In the genomic region with DNA sequence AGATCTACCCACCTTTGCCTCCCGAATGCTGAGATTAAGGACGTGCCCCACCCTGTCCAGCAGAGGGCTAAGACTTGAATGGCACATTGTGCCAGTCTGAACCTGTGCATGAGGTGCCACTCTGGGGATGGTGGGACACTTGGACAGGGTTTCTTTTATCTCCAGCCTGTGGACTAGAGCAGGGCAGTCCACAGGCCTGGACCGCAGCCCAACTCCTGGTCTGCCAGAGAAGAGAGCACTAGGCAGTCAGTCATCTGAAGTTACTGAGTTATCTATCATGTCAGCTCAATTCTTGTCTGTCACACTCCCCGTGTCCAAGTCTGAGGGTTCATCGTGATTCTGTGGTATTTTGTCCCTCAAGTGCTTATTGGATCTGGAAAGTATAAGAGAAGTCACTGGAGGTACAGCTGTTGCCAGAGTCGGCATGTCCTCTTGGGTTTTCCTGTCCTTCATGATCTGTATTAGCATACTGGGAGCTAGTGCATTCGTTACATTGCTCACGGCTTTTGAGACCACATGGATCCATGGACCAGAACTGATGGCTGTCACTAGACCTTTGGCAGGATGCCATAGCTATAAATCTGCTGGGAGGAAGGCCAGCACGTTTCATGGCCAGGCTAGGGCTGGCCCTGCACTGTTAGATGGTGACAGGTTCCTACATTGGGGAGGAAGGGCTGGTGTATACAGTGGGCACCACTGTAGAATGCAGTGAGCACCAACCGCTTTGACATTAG, we compare ENCODE assay signal across 16 mouse cellular contexts. TPM values are rescaled to one million over a fixed set of nuclear protein-coding genes. Genes with fewer than 3 reads are reported as not detected.
DNase-seq lines count a peak whose midpoint lies in the region; ATAC-seq and TF ChIP-seq lines count a peak whose summit lies in the region.
"Had no signal": no experiment of that assay in that cellular context is flagged by ENCODE, and none has a peak within 500 bp of the region (broad histone marks: within the 10 kb centered on the region; RNA-seq: fewer than 3 reads in every experiment).

No protein-coding gene starts in this region.

- no peak overlapping the region for H3K4me3 ChIP-seq in hindbrain, embryonic 14.5 days (replicated peaks; ENCODE audit: low read length)
- no peak overlapping the region for H3K4me3 ChIP-seq in hindbrain, embryonic 16.5 days (ENCODE audit: low read length)
- no peak overlapping the region for H3K4me3 ChIP-seq in MEL (ENCODE audit: control insufficient read depth in 1 of 2, insufficient read depth in 1 of 2, low read depth in 2 of 2, low read length in 2 of 2)
- no peak overlapping the region for H3K4me3 ChIP-seq in kidney, embryonic 16.5 days (ENCODE audit: low read length)
- H3K4me3 ChIP-seq: forebrain, embryonic 12.5 days; neural tube, embryonic 15.5 days had no signal

- no peak for TF ChIP-seq RAD21 in MEL (IDR thresholded peaks at IDR 0.05; ENCODE audit: low read depth, low read length)

- no peaks in the 10 kb centered on the region for H3K9me3 ChIP-seq in hindbrain, embryonic 14.5 days (ENCODE audit: control insufficient read depth, low read length)
- no peaks in the 10 kb centered on the region for H3K9me3 ChIP-seq in hindbrain, embryonic 16.5 days (ENCODE audit: control insufficient read depth, low read length)
- no peaks in the 10 kb centered on the region for H3K9me3 ChIP-seq in MEL (replicated peaks; ENCODE audit: insufficient read depth, low read length)
- no peaks in the 10 kb centered on the region for H3K9me3 ChIP-seq in kidney, embryonic 16.5 days (ENCODE audit: low read length)
- H3K9me3 ChIP-seq: forebrain, embryonic 12.5 days; neural tube, embryonic 15.5 days had no signal

- H3K79me2 ChIP-seq in MEL (ENCODE audit: control insufficient read depth, insufficient read depth, low read length, poor library complexity) = no peaks in the 10 kb centered on the region

- no peaks in the 10 kb centered on the region for H3K27me3 ChIP-seq in hindbrain, embryonic 14.5 days (ENCODE audit: control insufficient read depth, insufficient read depth, low read length)
- no peaks in the 10 kb centered on the region for H3K27me3 ChIP-seq in hindbrain, embryonic 16.5 days (replicated peaks; ENCODE audit: control insufficient read depth, insufficient read depth, low read length)
- H3K27me3 ChIP-seq in MEL (ENCODE audit: control insufficient read depth in 1 of 2, insufficient read depth in 2 of 2, low read length in 2 of 2) = no peaks in the 10 kb centered on the region
- H3K27me3 ChIP-seq in kidney, embryonic 16.5 days (ENCODE audit: insufficient read depth, low read length) = no peaks in the 10 kb centered on the region
- H3K27me3 ChIP-seq: neural tube, embryonic 15.5 days had no signal

- no peak; the same call in 1 of the 2 replicates for ATAC-seq in hindbrain, embryonic 14.5 days (ENCODE audit: low FRiP score)
- ATAC-seq in hindbrain, embryonic 16.5 days = no peak
- peak; percentile 67 for ATAC-seq in kidney, embryonic 16.5 days (ENCODE audit: low FRiP score, low TSS enrichment)
- ATAC-seq in megakaryocyte, adult 5-6 weeks (ENCODE audit: poor library complexity, severe bottlenecking) = no peak
- ATAC-seq: inflammation-experienced regulatory T-cells, adult 6 months had no signal

- TF ChIP-seq EP300 in MEL (IDR thresholded peaks at IDR 0.05; ENCODE audit: low read depth in 1 of 2, low read length in 2 of 2) = no peak

- H3K4me2 ChIP-seq in hindbrain, embryonic 14.5 days (replicated peaks) = no peak overlapping the region
- H3K4me2 ChIP-seq in hindbrain, embryonic 16.5 days (ENCODE audit: low read length) = no peak overlapping the region
- no peak overlapping the region for H3K4me2 ChIP-seq in kidney, embryonic 16.5 days (replicated peaks; ENCODE audit: low read depth, low read length)
- H3K4me2 ChIP-seq: forebrain, embryonic 12.5 days; liver, embryonic 11.5 days; neural tube, embryonic 15.5 days had no signal

- no peak overlapping the region for H3K27ac ChIP-seq in hindbrain, embryonic 14.5 days
- H3K27ac ChIP-seq in hindbrain, embryonic 16.5 days (ENCODE audit: low read depth, low read length) = no peak overlapping the region
- no peak overlapping the region; the same call in 1 of the 2 replicates for H3K27ac ChIP-seq in MEL (ENCODE audit: control insufficient read depth, low read depth, low read length)
- no peak overlapping the region for H3K27ac ChIP-seq in kidney, embryonic 16.5 days (ENCODE audit: low read length)
- H3K27ac ChIP-seq: forebrain, embryonic 12.5 days; neural tube, embryonic 15.5 days had no signal

- 64% methylated on average over 10 of the region's 10 CpGs for WGBS in hindbrain, embryonic 14.5 days
- WGBS in hindbrain, embryonic 16.5 days = 60% methylated on average over 10 of the region's 10 CpGs
- 60% methylated on average over 10 of the region's 10 CpGs for WGBS in kidney, embryonic 16.5 days

- H3K9ac ChIP-seq in hindbrain, embryonic 14.5 days = no peak overlapping the region
- no peak overlapping the region for H3K9ac ChIP-seq in hindbrain, embryonic 16.5 days (ENCODE audit: low read depth, low read length)
- no peak overlapping the region for H3K9ac ChIP-seq in MEL (ENCODE audit: control insufficient read depth, low read depth, low read length, poor library complexity, severe bottlenecking)
- H3K9ac ChIP-seq in kidney, embryonic 16.5 days (replicated peaks; ENCODE audit: low read length) = no peak overlapping the region
- H3K9ac ChIP-seq: forebrain, embryonic 12.5 days; neural tube, embryonic 15.5 days had no signal

- no peak for TF ChIP-seq POLR2A in MEL (IDR thresholded peaks at IDR 0.05; ENCODE audit: control insufficient read depth in 1 of 2, insufficient read depth in 1 of 2, low read depth in 1 of 2, low read length in 2 of 2, poor library complexity in 1 of 2)

- H3K4me1 ChIP-seq in hindbrain, embryonic 14.5 days (replicated peaks; ENCODE audit: control insufficient read depth, insufficient read depth, low read length) = no peaks in the 10 kb centered on the region
- H3K4me1 ChIP-seq in hindbrain, embryonic 16.5 days (ENCODE audit: control insufficient read depth, insufficient read depth, low read depth, low read length) = no peaks in the 10 kb centered on the region
- peaks cover 3 to 25% of the 10 kb centered on the region in 2 experiments for H3K4me1 ChIP-seq in MEL (ENCODE audit: control insufficient read depth in 1 of 2, insufficient read depth in 2 of 2, low read length in 2 of 2)
- H3K4me1 ChIP-seq in kidney, embryonic 16.5 days (ENCODE audit: insufficient read depth, low read length) = no peaks in the 10 kb centered on the region
- H3K4me1 ChIP-seq: forebrain, embryonic 12.5 days; neural tube, embryonic 15.5 days had no signal

- peak; percentile 28 for DNase-seq in hindbrain, embryonic 14.5 days (ENCODE audit: low spot score)
- peak; percentile 51 for DNase-seq in MEL (ENCODE audit: low read depth, low spot score)
- peak; percentile 51 for DNase-seq in adrenal gland, postnatal 25 days
- DNase-seq in right cerebral cortex, postnatal 25 days = no peak
- DNase-seq: cerebellum, adult 8-10 months; heart, postnatal 14 days; lung, postnatal 10 days; retina, postnatal 1 day had no signal

- no peak for TF ChIP-seq CTCF in MEL (IDR thresholded peaks at IDR 0.05 in 2 of 3, conservative IDR thresholded peaks at IDR 0.05 in 1 of 3; ENCODE audit: control insufficient read depth in 1 of 3, insufficient read depth in 1 of 3, low read depth in 2 of 3, low read length in 3 of 3, poor library complexity in 1 of 3, severe bottlenecking in 1 of 3)

- H3K36me3 ChIP-seq in hindbrain, embryonic 14.5 days (replicated peaks; ENCODE audit: control insufficient read depth, insufficient read depth) = no peaks in the 10 kb centered on the region
- H3K36me3 ChIP-seq in hindbrain, embryonic 16.5 days (ENCODE audit: control insufficient read depth, insufficient read depth, low read length) = no peaks in the 10 kb centered on the region
- H3K36me3 ChIP-seq in MEL (ENCODE audit: control insufficient read depth in 1 of 2, insufficient read depth in 2 of 2, low read length in 2 of 2) = peaks cover 0 to 12% of the 10 kb centered on the region in 2 experiments; a peak in 2 of 4 replicates
- no peaks in the 10 kb centered on the region for H3K36me3 ChIP-seq in kidney, embryonic 16.5 days (ENCODE audit: insufficient read depth, low read length)
- H3K36me3 ChIP-seq: forebrain, embryonic 12.5 days; neural tube, embryonic 15.5 days had no signal

RNA-seq across cellular contexts. Expression of a gene that starts 14.2 kb away (rescaled TPM):
- polyA plus RNA-seq in hindbrain, embryonic 14.5 days (2014; fragmentation: Nextera tagmentation; extraction: Ambion mirVana) = 5.2 and 6.4 TPM in 2 replicates
- polyA plus RNA-seq in hindbrain, embryonic 16.5 days (2015; fragmentation: Nextera tagmentation; extraction: Ambion mirVana) = 7.9 and 8.1 TPM in 2 replicates
- total RNA-seq in MEL (2012; rRNA removed) = 10.7 and 12.4 TPM in 2 replicates
- polyA plus RNA-seq in MEL (2012; ENCODE audit: insufficient read depth in 1 of 2, insufficient read length in 2 of 2, low read depth in 1 of 2, low replicate concordance in 2 of 2, missing spikeins in 1 of 2) = 10 to 100 TPM in 1 of 2 experiments, not detected in 1; 26.1 TPM
- 13.8 and 20.3 TPM in 2 replicates for total RNA-seq in adrenal gland, postnatal 25 days (2021)
- 24.6 and 27.1 TPM in 2 replicates for polyA plus RNA-seq in kidney, embryonic 16.5 days (2015; fragmentation: Nextera tagmentation; extraction: Ambion mirVana)
- not detected in 2 replicates for total RNA-seq in megakaryocyte, adult 5-6 weeks (2015)
- not detected in 2 replicates for total RNA-seq in megakaryocyte, adult 5-6 weeks (2017)
- total RNA-seq: granulocyte monocyte progenitor cell, adult 5-6 weeks had no signal
- polyA plus RNA-seq: inflammation-experienced regulatory T-cells, adult 6 months had no signal

RNA-seq across cellular contexts. Expression of a gene that starts 27.5 kb away (rescaled TPM):
- 53.4 and 57.4 TPM in 2 replicates for polyA plus RNA-seq in hindbrain, embryonic 14.5 days (2014; fragmentation: Nextera tagmentation; extraction: Ambion mirVana)
- 100 and 108 TPM in 2 replicates for polyA plus RNA-seq in hindbrain, embryonic 16.5 days (2015; fragmentation: Nextera tagmentation; extraction: Ambion mirVana)
- 14.0 and 21.2 TPM in 2 replicates for total RNA-seq in MEL (2012; rRNA removed)
- 10 to 100 TPM in 1 of 2 experiments, not detected in 1; 22.1 TPM for polyA plus RNA-seq in MEL (2012; ENCODE audit: insufficient read depth in 1 of 2, insufficient read length in 2 of 2, low read depth in 1 of 2, low replicate concordance in 2 of 2, missing spikeins in 1 of 2)
- 161 and 201 TPM in 2 replicates for total RNA-seq in adrenal gland, postnatal 25 days (2021)
- 54.4 and 56.0 TPM in 2 replicates for polyA plus RNA-seq in kidney, embryonic 16.5 days (2015; fragmentation: Nextera tagmentation; extraction: Ambion mirVana)
- total RNA-seq in megakaryocyte, adult 5-6 weeks (2015) = 26.9 and 31.8 TPM in 2 replicates
- 29.8 and 32.2 TPM in 2 replicates for total RNA-seq in megakaryocyte, adult 5-6 weeks (2017)

RNA-seq across cellular contexts. Expression of a gene that starts 42.7 kb away (rescaled TPM):
- 8.8 and 13.6 TPM in 2 replicates for polyA plus RNA-seq in hindbrain, embryonic 14.5 days (2014; fragmentation: Nextera tagmentation; extraction: Ambion mirVana)
- 16.6 and 17.3 TPM in 2 replicates for polyA plus RNA-seq in hindbrain, embryonic 16.5 days (2015; fragmentation: Nextera tagmentation; extraction: Ambion mirVana)
- total RNA-seq in MEL (2012; rRNA removed) = not detected in 2 replicates
- polyA plus RNA-seq in MEL (2012; ENCODE audit: insufficient read depth in 1 of 2, insufficient read length in 2 of 2, low read depth in 1 of 2, low replicate concordance in 2 of 2, missing spikeins in 1 of 2) = not detected
- 2.9 and 3.1 TPM in 2 replicates for total RNA-seq in adrenal gland, postnatal 25 days (2021)
- 0.12 TPM in 1 of 2 replicates, not detected in the other for polyA plus RNA-seq in kidney, embryonic 16.5 days (2015; fragmentation: Nextera tagmentation; extraction: Ambion mirVana)
- total RNA-seq in megakaryocyte, adult 5-6 weeks (2015) = not detected in 2 replicates
- total RNA-seq in megakaryocyte, adult 5-6 weeks (2017) = not detected in 2 replicates
- total RNA-seq: granulocyte monocyte progenitor cell, adult 5-6 weeks; heart, postnatal 14 days had no signal
- polyA plus RNA-seq: inflammation-experienced regulatory T-cells, adult 6 months had no signal

RNA-seq across cellular contexts. Expression of a gene that starts 49.1 kb away (rescaled TPM):
- polyA plus RNA-seq in hindbrain, embryonic 14.5 days (2014; fragmentation: Nextera tagmentation; extraction: Ambion mirVana) = 197 and 208 TPM in 2 replicates
- polyA plus RNA-seq in hindbrain, embryonic 16.5 days (2015; fragmentation: Nextera tagmentation; extraction: Ambion mirVana) = 232 and 238 TPM in 2 replicates
- total RNA-seq in MEL (2012; rRNA removed) = 251 and 283 TPM in 2 replicates
- 100 to 1,000 TPM in 1 of 2 experiments, 10 to 100 TPM in 1; 68.9 to 402 TPM for polyA plus RNA-seq in MEL (2012; ENCODE audit: insufficient read depth in 1 of 2, insufficient read length in 2 of 2, low read depth in 1 of 2, low replicate concordance in 2 of 2, missing spikeins in 1 of 2)
- total RNA-seq in adrenal gland, postnatal 25 days (2021) = 105 and 106 TPM in 2 replicates
- polyA plus RNA-seq in kidney, embryonic 16.5 days (2015; fragmentation: Nextera tagmentation; extraction: Ambion mirVana) = 407 and 438 TPM in 2 replicates
- 137 and 143 TPM in 2 replicates for total RNA-seq in megakaryocyte, adult 5-6 weeks (2015)
- total RNA-seq in megakaryocyte, adult 5-6 weeks (2017) = 100 and 102 TPM in 2 replicates
